Mouse (Mus musculus) thymus, postnatal 0 days (tissue): ENCODE results near the gene Zwilch. TPM values are rescaled to one million over a fixed set of nuclear protein-coding genes. Genes with fewer than 3 reads are reported as not detected.
"Not testable (repeated sequence)": the region's sequence is repeated elsewhere in the genome, so short reads cannot be mapped to it uniquely, and the experiment has no call there.

Source experiments
- DNase-seq: peaks from one replicate; pipeline ENCODE4 v3.0.0-alpha.2; 2015; ENCODE audit warnings: low spot score
- polyA plus RNA-seq: library from polyadenylated mRNA; unstranded; fragments of >200 nt; fragmentation: Nextera tagmentation; extraction: Ambion mirVana; gene quantifications from 2 replicates; pipeline ENCODE4 v1.2.1, GENCODE M21; 2015

Zwilch gene
- polyA plus RNA-seq, 1 experiment from 2014 or later, result 11.3 TPM

- not testable (repeated sequence) for DNase-seq
These were observed 10.4 kb upstream of the Zwilch start for GRCm38 (mm10) chr9:64183295-64183694.

GRCm38 (mm10) chr9:64178974-64179646 is 6.2 kb upstream of the Zwilch start, which contains the start of gene Snapc5:
Gene Snapc5 (plus strand): TSS chr9:64179274.
- peak; percentile 96 for DNase-seq

- DNase-seq, result no peak
These were observed 5.7 kb upstream of the Zwilch start for GRCm38 (mm10) chr9:64178610-64178973.

- DNase-seq, result no peak
These were observed 2.5 kb upstream of the Zwilch start for GRCm38 (mm10) chr9:64175378-64175777.

- DNase-seq, result no peak
These were observed 1.9 kb upstream of the Zwilch start for GRCm38 (mm10) chr9:64174766-64175165.

- DNase-seq, result no peak
These were observed 1.4 kb upstream of the Zwilch start for GRCm38 (mm10) chr9:64174341-64174740.

GRCm38 (mm10) chr9:64173666-64174220 is 839 bp upstream of the Zwilch start:
- no peak for DNase-seq

- no peak for DNase-seq
These were observed 624 bp downstream of the Zwilch start for GRCm38 (mm10) chr9:64172145-64172815.

- DNase-seq, result not testable (repeated sequence)
These were observed 2.9 kb downstream of the Zwilch start for GRCm38 (mm10) chr9:64169967-64170366.

- DNase-seq, result no peak
These were observed 12.4 kb downstream of the Zwilch start for GRCm38 (mm10) chr9:64160471-64160870.

GRCm38 (mm10) chr9:64156641-64157040 is 16.3 kb downstream of the Zwilch start:
- DNase-seq, result no peak

- no peak for DNase-seq
These were observed 33.0 kb downstream of the Zwilch start for GRCm38 (mm10) chr9:64139879-64140278.

GRCm38 (mm10) chr9:64138896-64139295 is 34.0 kb downstream of the Zwilch start:
- peak; percentile 59 for DNase-seq

GRCm38 (mm10) chr9:64131623-64132022 is 41.3 kb downstream of the Zwilch start:
- DNase-seq, result no peak

GRCm38 (mm10) chr9:64126121-64126520 is 46.8 kb downstream of the Zwilch start:
- no peak for DNase-seq

- no peak for DNase-seq
These were observed 47.6 kb downstream of the Zwilch start for GRCm38 (mm10) chr9:64125307-64125706.

GRCm38 (mm10) chr9:64124846-64125245 is 48.1 kb downstream of the Zwilch start:
- DNase-seq, result not testable (repeated sequence)

GRCm38 (mm10) chr9:64122601-64123000 is 50.3 kb downstream of the Zwilch start:
- no peak for DNase-seq

- DNase-seq, result no peak
These were observed 52.2 kb downstream of the Zwilch start for GRCm38 (mm10) chr9:64120584-64121277.

- peak; percentile 69 for DNase-seq
These were observed 53.0 kb downstream of the Zwilch start for GRCm38 (mm10) chr9:64119898-64120297.

- no peak for DNase-seq
These were observed 56.0 kb downstream of the Zwilch start, which contains the start of gene Lctl for GRCm38 (mm10) chr9:64116876-64117275. Gene Lctl (plus strand): TSS chr9:64117147.

- DNase-seq, result no peak
These were observed 57.1 kb downstream of the Zwilch start for GRCm38 (mm10) chr9:64115756-64116155.
